Mouse (Mus musculus): ENCODE measurements around the gene Rgs7bp. TPM values are rescaled to one million over a fixed set of nuclear protein-coding genes. Genes with fewer than 3 reads are reported as not detected.

Rgs7bp gene
- total and polyA plus RNA-seq, 3 experiments = not detected

- dilution Hi-C loops (cut with MboI; ENCODE audit: extremely low pct_ligation_motif_present, extremely low pct_unique_long_range_greater_than_20kb, low sequenced_read_pairs) = no loop called here
Measured at GRCm38 (mm10) chr13:104959733-104960132, 95.0 kb downstream of the Rgs7bp start.

GRCm38 (mm10) chr13:104947958-104948357 lies 106.8 kb downstream of the Rgs7bp start:
- peak overlapping the region; percentile 27 for H3K4me2 ChIP-seq (ENCODE audit: insufficient read depth, low read depth, poor library complexity, severe bottlenecking)
- no peak overlapping the region for H3K4me3 ChIP-seq (replicated peaks in 1 of 3; ENCODE audit: low read depth in 2 of 3, low read length in 2 of 3, poor library complexity in 1 of 3)
- in situ Hi-C loops (cut with MboI; ENCODE audit: low pct_ligation_motif_present, low pct_unique_long_range_greater_than_20kb, low sequenced_read_pairs) = loop anchor here (10.0 to 25.0 kb wide), 3 partner anchors 277 to 686 kb away; no protein-coding TSS in a partner anchor
- TF ChIP-seq CTCF (conservative IDR thresholded peaks at IDR 0.05 in 1 of 2, IDR thresholded peaks at IDR 0.05 in 1 of 2; ENCODE audit: low read depth in 2 of 2, low read length in 2 of 2) (peak; percentile 46 to 82; a peak in 3 of 4 replicates), NELFE (IDR thresholded peaks at IDR 0.05; ENCODE audit: low read depth, low read length) (no peak), ZC3H11A (IDR thresholded peaks at IDR 0.05; ENCODE audit: low read depth, low read length) (peak; percentile 9; the same call in 1 of the 2 replicates), ELF1 (IDR thresholded peaks at IDR 0.05; ENCODE audit: low read depth, low read length) (peak; percentile 39; the same call in 1 of the 2 replicates), RAD21 (IDR thresholded peaks at IDR 0.05; ENCODE audit: low read depth, low read length) (peak; percentile 86), CHD2 (IDR thresholded peaks at IDR 0.05; ENCODE audit: low read length) (peak; percentile 71), SMC3 (IDR thresholded peaks at IDR 0.05; ENCODE audit: low read depth, low read length) (peak; percentile 71), ZKSCAN1 (IDR thresholded peaks at IDR 0.05; ENCODE audit: borderline replicate concordance, low read depth, low read length) (no peak), IRF4 (IDR thresholded peaks at IDR 0.05; ENCODE audit: low read depth, low read length) (0 out of 2 replicates have a peak, but pooled peaks have one; percentile 30)
- no peaks in the 10 kb centered on the region for H3K79me2 ChIP-seq (replicated peaks; ENCODE audit: control insufficient read depth, extremely low read depth, insufficient read depth, poor library complexity, severe bottlenecking)
- no peaks in the 10 kb centered on the region for H3K27me3 ChIP-seq (replicated peaks)
- H3K9me3 ChIP-seq (replicated peaks; ENCODE audit: low read length) = no peaks in the 10 kb centered on the region
- H3K9ac ChIP-seq (ENCODE audit: insufficient read depth, low read depth) = no peak overlapping the region
- DNase-seq (ENCODE audit: extremely low read depth) = peak; percentile 92
- peaks cover 2 to 7% of the 10 kb centered on the region in 2 experiments; a peak in 2 of 4 replicates for H3K4me1 ChIP-seq (ENCODE audit: control insufficient read depth in 1 of 2, insufficient read depth in 2 of 2)
- dilution Hi-C loops (cut with MboI; ENCODE audit: extremely low pct_ligation_motif_present, extremely low pct_unique_long_range_greater_than_20kb, low sequenced_read_pairs) = no loop called here
- H3K36me3 ChIP-seq (replicated peaks in 1 of 2; ENCODE audit: control insufficient read depth in 1 of 2, insufficient read depth in 1 of 2, low read length in 1 of 2) = no peaks in the 10 kb centered on the region
- H3K27ac ChIP-seq (ENCODE audit: insufficient read depth, low read depth) = no peak overlapping the region

More at GRCm38 (mm10) chr13:104959733-104960132, 95.0 kb downstream of the Rgs7bp start:
- TF ChIP-seq ZC3H11A (IDR thresholded peaks at IDR 0.05; ENCODE audit: low read depth, low read length) = no peak
- no peak for TF ChIP-seq RAD21 (IDR thresholded peaks at IDR 0.05; ENCODE audit: low read depth, low read length)
- TF ChIP-seq USF1 (IDR thresholded peaks at IDR 0.05; ENCODE audit: low read depth, low read length) = no peak
- TF ChIP-seq SMC3 (IDR thresholded peaks at IDR 0.05; ENCODE audit: low read depth, low read length) = no peak
- TF ChIP-seq POLR2AphosphoS2 (IDR thresholded peaks at IDR 0.05; ENCODE audit: low read depth, low read length) = no peak
- TF ChIP-seq MAX (IDR thresholded peaks at IDR 0.05; ENCODE audit: low read length) = no peak
- no peak for TF ChIP-seq USF2 (conservative IDR thresholded peaks at IDR 0.05; ENCODE audit: low read depth, low read length)
- TF ChIP-seq IRF4 (IDR thresholded peaks at IDR 0.05; ENCODE audit: low read depth, low read length) = no peak
- TF ChIP-seq ELF1 (IDR thresholded peaks at IDR 0.05; ENCODE audit: low read depth, low read length) = no peak
- no peak for DNase-seq (ENCODE audit: extremely low read depth)
- H3K79me2 ChIP-seq (replicated peaks; ENCODE audit: control insufficient read depth, extremely low read depth, insufficient read depth, poor library complexity, severe bottlenecking) = no peaks in the 10 kb centered on the region
- H3K9me3 ChIP-seq (replicated peaks; ENCODE audit: low read length) = no peaks in the 10 kb centered on the region
- no peaks in the 10 kb centered on the region for H3K27me3 ChIP-seq (replicated peaks)
- no peak overlapping the region for H3K27ac ChIP-seq (ENCODE audit: insufficient read depth, low read depth)
- H3K36me3 ChIP-seq (replicated peaks in 1 of 2; ENCODE audit: control insufficient read depth in 1 of 2, insufficient read depth in 1 of 2, low read length in 1 of 2) = no peaks in the 10 kb centered on the region
- no peak overlapping the region for H3K9ac ChIP-seq (ENCODE audit: insufficient read depth, low read depth)
- no peaks in the 10 kb centered on the region for H3K4me1 ChIP-seq (ENCODE audit: control insufficient read depth in 1 of 2, insufficient read depth in 2 of 2)
- no peak overlapping the region for H3K4me2 ChIP-seq (ENCODE audit: insufficient read depth, low read depth, poor library complexity, severe bottlenecking)
- no peak overlapping the region for H3K4me3 ChIP-seq (replicated peaks in 1 of 3; ENCODE audit: low read depth in 2 of 3, low read length in 2 of 3, poor library complexity in 1 of 3)
- in situ Hi-C loops (cut with MboI; ENCODE audit: low pct_ligation_motif_present, low pct_unique_long_range_greater_than_20kb, low sequenced_read_pairs) = loop anchor here (25.0 kb wide), 1 partner anchor 428 kb away; no protein-coding TSS in a partner anchor

Measured in CH12.LX (cell line).